Mouse (Mus musculus) limb, embryonic 15.5 days (tissue): ENCODE measurements around the gene Pigo. TPM values are rescaled to one million over a fixed set of nuclear protein-coding genes. Genes with fewer than 3 reads are reported as not detected.
"Not testable (repeated sequence)": the region's sequence is repeated elsewhere in the genome, so short reads cannot be mapped to it uniquely, and the experiment has no call there.

Experiments
- ATAC-seq: fragments of 200-750 bp; cut with Nextera tagmentation; 2 replicates; pipeline ENCODE4 v1.8.0; 2017; ENCODE audit warnings: low read depth, moderate TSS enrichment; ENCODE audit not compliant: insufficient number of reproducible peaks, low FRiP score, low TSS enrichment
- H3K27ac ChIP-seq: fragments of 300-500 bp; sonication (generic); 2 replicates; pipeline ENCODE4 v1.5.1; 2015; ENCODE audit warnings: moderate library complexity, mild to moderate bottlenecking, inconsistent platforms
- H3K27me3 ChIP-seq: fragments of 300-500 bp; sonication (generic); 2 replicates; pipeline ENCODE4 v1.6.1; 2015; ENCODE audit warnings: inconsistent platforms
- H3K36me3 ChIP-seq: fragments of 300-500 bp; sonication (generic); 2 replicates; pipeline ENCODE4 v1.6.1; 2015; ENCODE audit warnings: inconsistent platforms
- H3K4me1 ChIP-seq: fragments of 300-500 bp; sonication (generic); 2 replicates; pipeline ENCODE4 v1.6.1; 2015; ENCODE audit warnings: inconsistent platforms
- H3K4me2 ChIP-seq: fragments of 300-500 bp; sonication (generic); 2 replicates; pipeline ENCODE4 v1.6.1; 2015; ENCODE audit warnings: mild to moderate bottlenecking, inconsistent platforms
- H3K4me3 ChIP-seq: fragments of 300-500 bp; sonication (generic); 2 replicates; pipeline ENCODE4 v1.5.1; 2015; ENCODE audit warnings: mild to moderate bottlenecking, inconsistent platforms
- H3K9ac ChIP-seq: fragments of 300-500 bp; sonication (generic); 2 replicates; pipeline ENCODE4 v1.6.1; 2015; ENCODE audit warnings: inconsistent platforms
- H3K9me3 ChIP-seq: fragments of 300-500 bp; sonication (generic); 2 replicates; pipeline ENCODE4 v1.6.1; 2016; ENCODE audit warnings: inconsistent platforms
- WGBS: fragments of 180-500 bp; shearing (Covaris S2); methylation state at CpG from one replicate; pipeline ENCODE4 v1.1.7; 2015; 5-methylcytosine and 5-hydroxymethylcytosine counted together
- polyA plus RNA-seq: library from polyadenylated mRNA; unstranded; fragments of >200 nt; fragmentation: Nextera tagmentation; extraction: Ambion mirVana; gene quantifications from 2 replicates; pipeline ENCODE4 v1.2.1, GENCODE M21; 2015

The Pigo gene
- polyA plus RNA-seq, 1 experiment from 2014 or later = 23.1 TPM

DNA sequence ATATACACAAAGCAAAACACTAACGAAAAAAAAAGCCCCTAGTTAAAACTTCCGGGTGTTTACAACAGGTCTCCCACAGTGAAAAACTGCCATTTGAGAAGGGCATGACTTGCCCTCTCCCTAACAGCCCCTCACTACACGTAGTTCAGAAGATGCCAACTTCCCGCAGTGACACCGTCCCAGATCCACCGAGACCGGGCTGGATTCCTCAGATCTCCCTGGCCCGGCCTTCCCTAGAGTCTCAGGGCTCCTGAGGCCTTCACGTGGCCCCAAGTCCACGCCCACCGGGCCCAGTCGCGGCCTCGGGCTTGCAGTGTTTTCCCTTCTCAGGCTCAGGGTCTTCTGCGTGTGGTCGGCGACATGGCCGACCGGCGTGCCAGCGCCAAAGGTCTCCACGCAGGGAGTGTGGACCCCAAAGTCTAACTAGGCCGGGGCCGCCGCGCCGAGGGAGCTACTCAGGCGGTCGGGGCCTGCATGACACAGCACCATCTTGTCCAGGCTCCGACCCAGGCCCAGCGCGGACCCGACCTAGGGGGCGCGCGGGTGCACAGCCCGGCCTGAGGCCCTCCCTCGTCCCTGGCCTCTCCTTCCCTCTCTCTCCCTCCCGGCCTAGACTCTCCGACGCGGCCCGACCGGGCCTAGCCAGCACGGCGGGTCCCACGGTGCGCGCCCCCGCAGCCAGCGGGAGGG is 26.0 kb downstream of the Pigo start:
- peaks cover 15% of the 10 kb centered on the region; the same call in 1 of the 2 replicates for H3K4me1 ChIP-seq
- under 1% methylated on average over 51 of the region's 51 CpGs for WGBS
- H3K9me3 ChIP-seq = no peaks in the 10 kb centered on the region
- peak overlapping the region; percentile 94 for H3K4me3 ChIP-seq
- peak; percentile 68 for ATAC-seq
- peak overlapping the region; percentile 97 for H3K9ac ChIP-seq
- peak overlapping the region; percentile 100 for H3K27ac ChIP-seq
- H3K27me3 ChIP-seq = no peaks in the 10 kb centered on the region
- H3K4me2 ChIP-seq = peak overlapping the region; percentile 58
- H3K36me3 ChIP-seq = peaks cover 22% of the 10 kb centered on the region

DNA sequence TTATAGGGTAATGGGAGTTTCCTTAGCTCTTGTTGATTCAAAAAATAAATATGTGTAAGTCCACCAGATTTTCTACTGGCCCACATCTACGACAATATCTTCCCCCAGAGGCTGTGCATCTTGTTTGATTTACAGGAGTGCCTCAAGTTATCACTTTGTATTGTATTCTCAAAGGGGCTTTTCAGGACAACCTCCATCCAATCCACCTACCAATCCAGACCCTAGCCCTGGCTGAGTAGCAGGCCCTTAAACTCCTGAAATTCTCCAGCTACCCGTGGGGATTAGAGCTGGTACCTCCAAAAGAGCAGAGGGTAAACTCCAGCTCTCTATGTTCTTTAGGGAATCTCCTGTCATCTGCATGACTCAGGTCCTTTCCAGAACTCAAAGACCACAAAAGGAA is 27.6 kb downstream of the Pigo start:
- Histone ChIP-seq H3K36me3 (peaks cover 28% of the 10 kb centered on the region), H3K27ac (no peak overlapping the region)
- WGBS = 61% methylated on average over 2 of the region's 2 CpGs

DNA sequence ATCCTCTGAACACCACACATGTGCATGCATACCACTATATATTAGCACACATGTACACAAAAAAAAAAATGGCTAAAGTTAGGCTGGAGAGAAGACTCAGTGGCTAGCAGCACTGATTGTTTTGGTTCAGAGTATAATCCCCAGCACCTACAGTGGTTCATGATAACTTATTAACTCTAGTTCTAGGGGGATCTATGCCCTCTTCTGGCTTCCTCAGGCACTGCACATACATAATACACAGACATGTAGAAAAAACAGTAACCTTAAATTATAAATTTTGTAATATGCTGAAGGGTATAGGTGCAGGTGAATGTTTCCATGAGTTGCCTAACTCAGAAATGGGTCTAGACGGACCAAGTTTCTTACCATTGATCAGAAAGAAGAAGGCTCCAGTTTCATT is 37.3 kb downstream of the Pigo start:
- Histone ChIP-seq H3K9ac (no peak overlapping the region), H3K27ac (no peak overlapping the region)
- WGBS = 76% methylated on average over 1 of the region's 1 CpGs

More for the DNA sequence above, 27.6 kb downstream of the Pigo start:
- no peaks in the 10 kb centered on the region for H3K9me3 ChIP-seq
- H3K4me3 ChIP-seq = peak overlapping the region; percentile 94; the same call in 1 of the 2 replicates
- H3K9ac ChIP-seq = no peak overlapping the region
- no peaks in the 10 kb centered on the region for H3K27me3 ChIP-seq
- ATAC-seq = no peak
- H3K4me1 ChIP-seq = peaks cover 15% of the 10 kb centered on the region; the same call in 1 of the 2 replicates
- peak overlapping the region; percentile 58 for H3K4me2 ChIP-seq

DNA sequence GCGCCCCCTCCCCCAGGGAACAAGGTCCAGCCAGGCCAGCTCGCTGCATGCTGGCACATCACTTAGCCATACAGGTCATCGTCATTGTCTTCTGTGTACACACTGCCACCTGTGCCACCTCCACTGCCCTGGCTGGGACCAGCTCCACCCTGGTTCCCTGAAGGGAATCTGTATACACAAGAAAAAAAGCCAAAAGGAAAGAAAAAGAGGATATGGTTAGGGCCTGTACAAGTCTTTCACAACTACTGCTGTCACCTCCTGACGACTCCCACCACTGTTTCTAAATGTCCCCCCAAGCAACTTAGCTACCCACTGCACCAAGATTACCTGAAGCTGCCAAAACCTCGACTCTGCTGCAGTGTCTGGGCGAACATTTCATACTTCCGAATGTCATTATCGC is 45.2 kb downstream of the Pigo start:
- not testable (repeated sequence) for H3K4me1 ChIP-seq, H3K9ac ChIP-seq, H3K4me2 ChIP-seq, H3K27ac ChIP-seq, H3K4me3 ChIP-seq, H3K9me3 ChIP-seq, H3K27me3 ChIP-seq, ATAC-seq
- 93% methylated on average over 8 of the region's 8 CpGs for WGBS
- H3K36me3 ChIP-seq = peaks cover 67% of the 10 kb centered on the region

More for the DNA sequence above, 37.3 kb downstream of the Pigo start:
- H3K4me3 ChIP-seq = no peak overlapping the region
- peaks cover 97% of the 10 kb centered on the region for H3K36me3 ChIP-seq
- H3K4me2 ChIP-seq = no peak overlapping the region
- no peak for ATAC-seq
- no peaks in the 10 kb centered on the region for H3K4me1 ChIP-seq
- H3K27me3 ChIP-seq = no peaks in the 10 kb centered on the region
- no peaks in the 10 kb centered on the region for H3K9me3 ChIP-seq

GRCm38 (mm10) chr4:42978062-42978461 is 47.6 kb downstream of the Pigo start:
- Histone ChIP-seq H3K4me1 (no peaks in the 10 kb centered on the region), H3K9ac (no peak overlapping the region), H3K4me2 (no peak overlapping the region), H3K36me3 (peaks cover 45% of the 10 kb centered on the region), H3K27me3 (no peaks in the 10 kb centered on the region), H3K9me3 (no peaks in the 10 kb centered on the region), H3K4me3 (no peak overlapping the region), H3K27ac (no peak overlapping the region)
- WGBS = 86% methylated on average over 4 of the region's 4 CpGs
- ATAC-seq = no peak

DNA sequence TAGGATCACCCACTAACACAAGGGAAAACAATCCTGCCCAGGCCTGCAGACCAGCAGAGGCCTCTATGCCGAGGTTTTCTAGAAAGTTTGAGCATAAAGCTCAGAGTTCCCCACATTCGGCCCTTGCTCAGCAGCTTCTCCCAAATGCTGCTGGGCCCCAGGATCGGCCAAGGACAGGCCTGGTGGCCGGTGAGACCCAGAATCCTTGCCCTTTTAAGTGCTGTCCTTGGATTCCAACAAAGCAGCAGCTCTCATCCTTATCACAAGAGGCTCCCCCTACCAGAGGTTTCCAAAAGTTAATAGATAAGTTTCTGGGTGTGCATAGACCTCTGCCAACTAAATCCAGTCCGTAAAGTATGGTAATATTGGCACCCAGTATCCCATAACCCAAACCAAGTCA is 51.8 kb downstream of the Pigo start:
- no peak for ATAC-seq
- Histone ChIP-seq H3K4me3 (no peak overlapping the region), H3K36me3 (peaks cover 15% of the 10 kb centered on the region), H3K4me2 (no peak overlapping the region), H3K27me3 (no peaks in the 10 kb centered on the region), H3K9me3 (no peaks in the 10 kb centered on the region), H3K9ac (no peak overlapping the region), H3K27ac (no peak overlapping the region), H3K4me1 (no peaks in the 10 kb centered on the region)
- WGBS = 74% methylated on average over 5 of the region's 5 CpGs

DNA sequence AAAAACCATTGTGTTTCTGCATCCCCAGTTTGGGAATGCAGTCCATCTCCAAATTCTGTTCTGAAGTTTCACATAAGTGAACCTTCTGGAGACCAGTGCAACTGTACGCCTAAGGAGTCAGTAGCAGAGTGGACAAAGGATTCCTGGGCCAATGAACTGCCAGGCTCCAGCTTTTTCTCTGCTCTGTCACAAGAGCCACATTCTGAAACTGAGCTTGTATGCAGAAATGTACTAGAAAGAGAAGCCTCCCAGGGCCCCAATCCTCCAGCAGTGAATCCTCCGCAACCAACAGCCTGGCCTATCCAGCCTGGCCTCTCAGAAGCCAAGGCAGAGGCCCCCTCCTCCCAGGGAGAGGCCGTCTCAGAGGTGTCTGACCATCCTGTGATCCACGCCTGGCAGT is 52.7 kb downstream of the Pigo start:
- WGBS = 59% methylated on average over 4 of the region's 4 CpGs
- no peaks in the 10 kb centered on the region for H3K27me3 ChIP-seq
- H3K9me3 ChIP-seq = no peaks in the 10 kb centered on the region
- H3K4me3 ChIP-seq = no peak overlapping the region
- H3K4me1 ChIP-seq = no peaks in the 10 kb centered on the region
- H3K4me2 ChIP-seq = no peak overlapping the region
- H3K27ac ChIP-seq = no peak overlapping the region
- H3K9ac ChIP-seq = no peak overlapping the region
- no peak for ATAC-seq
- H3K36me3 ChIP-seq = peaks cover 6% of the 10 kb centered on the region

- Histone ChIP-seq H3K4me2 (no peak within 1 kb of the TSS), H3K4me1 (no peaks in the 10 kb centered on the region; the same call in 1 of the 2 replicates), H3K27me3 (no peaks in the 10 kb centered on the region), H3K36me3 (no peaks in the 10 kb centered on the region), H3K9ac (no peak within 1 kb of the TSS), H3K9me3 (no peaks in the 10 kb centered on the region), H3K27ac (no peak within 1 kb of the TSS), H3K4me3 (no peak within 1 kb of the TSS)
- ATAC-seq = no peak
- 90% methylated on average over 4 of the region's 4 CpGs for WGBS
Measured at GRCm38 (mm10) chr4:42969304-42969703, 56.3 kb downstream of the Pigo start, which contains the start of gene 1700022I11Rik. Gene 1700022I11Rik (plus strand): TSS chr4:42969604.

Other genes with a start within 250 kb of the Pigo start
- gene Fam205a1, start 171.9 kb downstream of the Pigo start, polyA plus RNA-seq = not detected in 2 replicates
- not detected in 2 replicates for gene Gm12394, start 169.0 kb downstream of the Pigo start, polyA plus RNA-seq
- gene Fam205c, start 151.6 kb downstream of the Pigo start, polyA plus RNA-seq = 0.38 TPM in 1 of 2 replicates, not detected in the other
- gene Phf24, start 109.2 kb downstream of the Pigo start, polyA plus RNA-seq = 2.0 and 2.2 TPM in 2 replicates
- 11.2 and 13.5 TPM in 2 replicates for gene Dnajb5, start 76.0 kb downstream of the Pigo start, polyA plus RNA-seq
- 0.42 and 0.55 TPM in 2 replicates for gene 1700022I11Rik, start 56.2 kb downstream of the Pigo start, polyA plus RNA-seq
- 505 and 519 TPM in 2 replicates for gene Vcp, start 25.3 kb downstream of the Pigo start, polyA plus RNA-seq
- gene Fancg, start 15.3 kb downstream of the Pigo start, polyA plus RNA-seq = 20.7 and 26.1 TPM in 2 replicates
- 286 and 303 TPM in 2 replicates for gene Stoml2, start 5.9 kb upstream of the Pigo start, polyA plus RNA-seq
- 14.4 and 14.9 TPM in 2 replicates for gene Fam214b, start 20.4 kb upstream of the Pigo start, polyA plus RNA-seq
- gene Unc13b, start 33.1 kb upstream of the Pigo start, polyA plus RNA-seq = 2.7 and 2.9 TPM in 2 replicates
- 0.40 and 0.47 TPM in 2 replicates for gene Atp8b5, start 241.3 kb upstream of the Pigo start, polyA plus RNA-seq